Mouse (Mus musculus) brain, embryonic 18.5 days (tissue): ENCODE results near the gene Gm29666.
"Not testable (repeated sequence)": the region's sequence is repeated elsewhere in the genome, so short reads cannot be mapped to it uniquely, and the experiment has no call there.

Experiments used
- DNase-seq: peaks from one replicate; pipeline ENCODE4 v3.0.0-alpha.2; 2012; ENCODE audit warnings: low read depth, low spot score

The Gm29666 gene

DNA sequence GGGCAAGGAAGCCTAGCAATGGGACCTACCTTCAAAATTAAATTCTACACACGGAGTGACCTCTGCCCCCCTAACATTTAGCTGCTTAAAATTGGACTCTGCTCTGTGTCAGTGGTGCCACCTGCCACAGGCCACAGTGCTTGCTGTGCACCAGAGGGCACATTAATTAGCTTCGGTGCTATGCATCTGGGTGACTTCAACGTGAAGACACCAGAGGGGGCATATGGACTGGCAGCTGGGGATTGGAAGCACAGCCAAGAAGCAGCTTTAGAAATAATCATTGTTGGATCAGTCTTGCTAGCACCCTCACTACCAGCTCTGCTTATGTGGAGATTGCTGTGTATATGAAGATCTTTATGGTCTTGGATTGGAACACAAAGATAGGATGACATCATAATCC lies 6.6 kb downstream of the Gm29666 start:
- DNase-seq = no peak

- no peak for DNase-seq
Measured at GRCm38 (mm10) chr15:84903843-84904385, 15.9 kb downstream of the Gm29666 start.

DNA sequence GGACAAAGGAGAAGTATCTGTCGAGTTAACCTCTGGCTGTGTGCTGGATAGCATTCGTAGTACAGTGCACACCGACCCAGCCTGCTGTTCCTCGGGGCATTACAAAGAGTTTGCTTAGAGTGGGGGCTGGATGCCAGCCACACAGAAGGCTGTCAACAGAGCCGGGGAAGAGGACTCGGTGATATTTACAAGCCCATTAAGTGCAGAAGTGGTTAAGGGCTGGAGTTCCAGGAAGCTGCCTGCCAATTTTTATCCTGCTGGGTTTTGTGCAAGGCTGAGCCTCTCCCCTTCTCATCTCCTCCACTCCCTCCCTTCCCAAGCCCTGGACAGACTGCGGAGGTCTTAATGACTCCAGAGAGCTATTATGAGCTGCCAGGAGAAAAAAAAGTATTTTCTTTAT lies 21.8 kb downstream of the Gm29666 start:
- no peak for DNase-seq

GRCm38 (mm10) chr15:84896664-84897063 lies 23.2 kb downstream of the Gm29666 start:
- no peak for DNase-seq

DNA sequence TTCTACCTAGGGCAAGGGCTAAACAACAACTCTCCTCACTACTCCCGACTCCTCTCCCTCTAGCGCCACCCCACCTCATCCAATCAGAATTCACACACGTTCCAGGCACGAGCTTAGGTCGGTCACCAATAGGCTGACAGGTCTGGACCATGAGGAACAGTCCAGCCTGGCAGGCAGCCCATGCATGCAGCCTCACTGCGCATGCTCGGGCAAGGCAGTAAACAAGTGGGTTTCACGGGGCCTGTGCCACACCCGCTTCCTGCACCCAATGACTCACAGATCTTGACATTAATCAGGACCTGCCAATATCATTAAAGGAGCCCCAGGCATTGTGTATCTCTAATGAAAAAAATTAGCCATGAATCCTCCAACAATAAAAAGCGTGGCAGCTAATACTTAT lies 23.6 kb downstream of the Gm29666 start:
- DNase-seq = not testable (repeated sequence)

DNA sequence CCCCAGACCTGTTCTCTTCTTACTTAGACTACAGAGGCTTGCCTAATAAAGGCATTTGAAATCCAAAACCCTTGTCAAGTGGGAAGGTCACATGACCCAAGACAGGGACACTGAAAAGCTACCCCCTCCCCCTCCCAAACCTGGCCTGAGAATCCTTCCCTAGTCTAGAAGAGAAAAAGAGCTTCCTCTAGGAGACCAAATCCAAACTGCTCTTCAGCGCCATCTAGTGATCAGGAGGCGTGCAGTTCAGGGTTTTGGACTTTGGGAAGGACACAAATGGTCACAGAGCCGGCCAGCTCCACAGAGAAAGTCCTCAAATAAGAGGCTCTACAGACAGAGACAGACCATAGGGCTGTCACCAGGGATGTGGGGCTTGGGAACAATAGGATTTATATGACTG lies 28.2 kb downstream of the Gm29666 start:
- DNase-seq = no peak

- DNase-seq = no peak
Measured at GRCm38 (mm10) chr15:84891246-84891645, 28.6 kb downstream of the Gm29666 start.

DNA sequence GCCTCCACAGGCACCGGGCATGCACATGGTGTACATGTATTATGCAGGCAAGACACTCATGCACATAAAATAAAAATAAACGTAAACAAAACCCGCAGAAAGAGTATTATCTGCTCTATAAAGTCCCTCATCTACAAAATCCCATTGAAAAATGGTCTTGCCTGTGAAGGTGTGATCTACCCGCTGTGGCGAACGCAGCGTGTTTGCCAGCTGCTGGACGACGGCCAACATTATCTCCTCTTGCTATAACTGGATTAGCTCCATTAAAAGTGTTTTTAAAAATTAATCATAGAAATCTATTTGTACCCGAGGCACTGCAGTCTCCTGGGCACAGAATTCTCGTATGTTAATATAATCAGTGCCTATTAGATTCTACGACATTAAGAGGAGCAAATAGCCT lies 31.8 kb downstream of the Gm29666 start:
- no peak for DNase-seq

- DNase-seq = no peak
Measured at GRCm38 (mm10) chr15:84877029-84877815, 42.6 kb downstream of the Gm29666 start.

- DNase-seq = no peak
Measured at GRCm38 (mm10) chr15:84873867-84874266, 46.0 kb downstream of the Gm29666 start.

GRCm38 (mm10) chr15:84873079-84873478 lies 46.8 kb downstream of the Gm29666 start:
- DNase-seq = no peak

DNA sequence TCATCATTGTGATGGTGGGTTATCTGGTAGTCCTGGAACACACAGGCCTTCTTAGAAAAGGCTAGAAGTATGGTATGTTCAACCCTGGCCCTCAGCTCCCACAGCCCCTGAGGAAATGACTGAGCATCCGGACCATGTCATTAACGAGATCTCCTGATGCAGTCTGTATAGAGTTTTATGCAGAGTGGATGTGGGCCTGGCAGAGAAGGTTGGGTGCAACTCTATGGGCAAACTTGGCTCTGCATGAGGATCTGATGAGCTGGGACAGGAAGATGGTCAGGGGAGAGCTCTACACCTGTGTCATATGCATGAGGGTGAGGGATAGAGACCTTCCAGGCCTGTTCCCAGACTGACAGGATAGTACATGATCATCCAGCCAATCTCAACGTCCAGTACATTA lies 48.0 kb downstream of the Gm29666 start:
- no peak for DNase-seq

GRCm38 (mm10) chr15:84861911-84862310 lies 57.9 kb downstream of the Gm29666 start:
- DNase-seq = no peak
